Comparison of ENCODE assay signal across 8 mouse cellular contexts in the genomic region with DNA sequence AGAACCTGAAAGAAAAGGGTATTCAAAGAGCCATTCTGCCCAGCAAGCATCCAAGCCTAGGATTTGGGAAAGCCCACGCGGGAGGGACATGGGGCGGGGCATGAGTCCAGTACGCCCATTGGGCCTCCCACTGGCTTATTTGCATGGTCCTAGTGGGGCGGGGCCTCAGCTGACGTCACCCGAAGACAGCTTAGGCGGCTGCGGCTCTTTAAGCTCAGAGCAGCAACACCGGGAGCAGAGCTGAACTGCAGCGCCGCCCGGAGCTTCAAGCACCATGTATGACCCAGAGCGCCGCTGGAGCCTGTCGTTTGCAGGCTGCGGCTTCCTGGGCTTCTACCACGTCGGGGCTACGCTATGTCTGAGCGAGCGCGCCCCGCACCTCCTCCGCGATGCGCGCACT. TPM values are rescaled to one million over a fixed set of nuclear protein-coding genes. Genes with fewer than 3 reads are reported as not detected.
DNase-seq lines count a peak whose midpoint lies in the region; ATAC-seq lines count a peak whose summit lies in the region.

A gene (plus strand): TSS at position 238 of the 400 bp plus-strand sequence.

- no peaks in the 10 kb centered on the region for H3K9me3 ChIP-seq in embryonic facial prominence, embryonic 10.5 days
- H3K9me3 ChIP-seq in intestine, embryonic 15.5 days = no peaks in the 10 kb centered on the region

- peaks cover 23% of the 10 kb centered on the region for H3K4me1 ChIP-seq in embryonic facial prominence, embryonic 10.5 days
- H3K4me1 ChIP-seq in intestine, embryonic 15.5 days (replicated peaks) = peaks cover 13% of the 10 kb centered on the region

- ATAC-seq in intestine, embryonic 15.5 days = peak; percentile 99

- H3K36me3 ChIP-seq in embryonic facial prominence, embryonic 10.5 days (replicated peaks) = no peaks in the 10 kb centered on the region
- no peaks in the 10 kb centered on the region for H3K36me3 ChIP-seq in intestine, embryonic 15.5 days

- DNase-seq in adrenal gland, postnatal 14 days = peak; percentile 97
- DNase-seq in embryonic facial prominence, embryonic 10.5 days (ENCODE audit: low spot score) = peak; percentile 96
- peak; percentile 87 to 93 for DNase-seq in gastrocnemius, postnatal 4 days (ENCODE audit: low spot score in 2 of 2)
- peak; percentile 97 to 98 for DNase-seq in left cerebral cortex, postnatal 14 days (ENCODE audit: low spot score in 2 of 2)
- peak; percentile 96 for DNase-seq in mesoderm, embryonic 11.5 days (ENCODE audit: low read depth, low spot score)
- peak; percentile 97 to 98 for DNase-seq in right cerebral cortex, postnatal 36 days (ENCODE audit: low spot score in 2 of 2)
- peak; percentile 87 to 93 for DNase-seq in urinary bladder, postnatal 4 days (ENCODE audit: low spot score in 2 of 2)

- H3K4me3 ChIP-seq in embryonic facial prominence, embryonic 10.5 days = peak within 1 kb of the TSS; percentile 73
- H3K4me3 ChIP-seq in intestine, embryonic 15.5 days (replicated peaks) = peak within 1 kb of the TSS; percentile 53

- peaks cover 20% of the 10 kb centered on the region for H3K27me3 ChIP-seq in embryonic facial prominence, embryonic 10.5 days (replicated peaks; ENCODE audit: low read depth, poor library complexity, severe bottlenecking)
- H3K27me3 ChIP-seq in intestine, embryonic 15.5 days (replicated peaks) = 0 out of 2 replicates have a peak, but pooled peaks cover 8% of the 10 kb centered on the region

- peak within 1 kb of the TSS; percentile 67 for H3K27ac ChIP-seq in embryonic facial prominence, embryonic 10.5 days (replicated peaks)
- H3K27ac ChIP-seq in intestine, embryonic 15.5 days = 0 out of 2 replicates have a peak within 1 kb of the TSS, but pooled peaks have one; percentile 17

- peak within 1 kb of the TSS; percentile 98 for H3K4me2 ChIP-seq in intestine, embryonic 15.5 days (replicated peaks)

- WGBS in embryonic facial prominence, embryonic 10.5 days = under 1% methylated on average over 28 of the region's 28 CpGs
- 0% methylated on average over 28 of the region's 28 CpGs for WGBS in intestine, embryonic 15.5 days

- H3K9ac ChIP-seq in intestine, embryonic 15.5 days = peak within 1 kb of the TSS; percentile 45

- intact Hi-C loops in left cerebral cortex, postnatal 14 days (cut with DNase I) = loop anchor here (5.0 to 10.0 kb wide), 2 partner anchors 53 to 95 kb away; no protein-coding TSS in a partner anchor

RNA-seq across cellular contexts. Expression of the gene that starts here (rescaled TPM):
- 65.0 and 67.7 TPM in 2 replicates for total RNA-seq in adrenal gland, postnatal 14 days (2021)
- 0.89 and 1.5 TPM in 2 replicates for polyA plus RNA-seq in embryonic facial prominence, embryonic 10.5 days (2016; fragmentation: Nextera tagmentation; extraction: Ambion mirVana)
- total RNA-seq in gastrocnemius, postnatal 4 days (2021) = 1 to 10 TPM; 4.5 to 6.0 TPM
- polyA plus RNA-seq in intestine, embryonic 15.5 days (2015; fragmentation: Nextera tagmentation; extraction: Ambion mirVana) = 0.46 and 1.2 TPM in 2 replicates
- total RNA-seq in left cerebral cortex, postnatal 14 days (2021) = 10 to 100 TPM in 1 of 2 experiments, 1 to 10 TPM in 1; 7.6 to 10.2 TPM

Comparison
In these comparisons a context has a peak if more than half of its experiments do, and no peak if none do; other contexts are left out.
1. Peak in every context shown above with its lines: DNase-seq, ATAC-seq, H3K4me3 ChIP-seq and H3K27ac ChIP-seq.